Mouse (Mus musculus): Measurements from ENCODE around the gene Sntn.

The Sntn gene

GRCm38 (mm10) chr14:13670576-13670975, at the start of gene Sntn:
Gene Sntn (plus strand): TSS chr14:13670876.
- no peak for DNase-seq (ENCODE audit: low spot score)

GRCm38 (mm10) chr14:13649865-13650264, 20.8 kb upstream of the Sntn start:
- no peak for DNase-seq (ENCODE audit: low spot score)

GRCm38 (mm10) chr14:13651039-13651438, 19.6 kb upstream of the Sntn start:
- DNase-seq (ENCODE audit: low spot score) = no peak

- DNase-seq (ENCODE audit: low spot score) = no peak
Measured at GRCm38 (mm10) chr14:13651541-13652298, 19.0 kb upstream of the Sntn start.

- no peak for DNase-seq (ENCODE audit: low spot score)
Measured at GRCm38 (mm10) chr14:13686716-13687115, 16.0 kb downstream of the Sntn start.

- DNase-seq (ENCODE audit: low spot score) = no peak
Measured at GRCm38 (mm10) chr14:13690426-13690825, 19.8 kb downstream of the Sntn start.

- DNase-seq (ENCODE audit: low spot score) = no peak
Measured at GRCm38 (mm10) chr14:13732263-13732662, 61.6 kb downstream of the Sntn start.
